Mouse (Mus musculus): ENCODE measurements at regions not wholly inside any gene's neighbourhood (a gene's known extent, or its start where the extent isn't known, plus 50 kb on each side); places are given as distances from the start of the nearest gene placed in this dataset.

DNA sequence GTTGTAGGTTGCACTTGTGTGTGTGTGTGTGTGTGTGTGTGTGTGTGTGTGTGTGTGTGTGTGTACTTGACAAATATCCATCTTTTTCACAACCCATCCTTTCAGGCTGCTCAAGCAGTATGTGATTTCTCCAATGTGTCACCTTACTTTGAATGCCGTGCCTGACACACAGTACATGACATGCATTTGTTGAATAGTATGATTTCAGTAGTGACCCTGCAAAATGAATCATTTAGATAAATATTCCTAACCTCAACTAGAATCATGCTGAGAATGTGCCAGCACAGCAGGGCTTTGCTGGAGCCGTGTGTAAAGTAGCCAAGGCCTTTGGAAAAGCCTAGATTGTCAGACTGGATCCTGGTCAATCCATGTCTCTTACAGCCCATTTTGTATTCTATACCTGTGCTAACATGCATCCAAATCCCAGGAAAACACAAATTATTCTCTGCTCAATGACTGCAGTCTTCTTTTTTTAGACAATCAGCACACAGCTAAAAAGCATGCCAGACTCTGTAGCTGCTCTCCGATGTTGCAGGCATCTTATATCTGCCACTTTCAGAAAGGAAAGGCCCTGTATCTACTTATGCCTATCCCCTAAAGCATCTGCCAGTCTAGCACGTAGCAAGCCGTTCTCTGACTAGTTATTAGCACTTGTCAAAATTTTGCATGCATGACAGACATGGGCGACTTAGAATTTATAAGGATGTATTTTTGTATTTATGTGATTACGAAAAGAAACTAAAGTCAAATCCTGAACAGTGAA, 60.0 kb upstream of the Gpr141 start:
- no peak for DNase-seq

DNA sequence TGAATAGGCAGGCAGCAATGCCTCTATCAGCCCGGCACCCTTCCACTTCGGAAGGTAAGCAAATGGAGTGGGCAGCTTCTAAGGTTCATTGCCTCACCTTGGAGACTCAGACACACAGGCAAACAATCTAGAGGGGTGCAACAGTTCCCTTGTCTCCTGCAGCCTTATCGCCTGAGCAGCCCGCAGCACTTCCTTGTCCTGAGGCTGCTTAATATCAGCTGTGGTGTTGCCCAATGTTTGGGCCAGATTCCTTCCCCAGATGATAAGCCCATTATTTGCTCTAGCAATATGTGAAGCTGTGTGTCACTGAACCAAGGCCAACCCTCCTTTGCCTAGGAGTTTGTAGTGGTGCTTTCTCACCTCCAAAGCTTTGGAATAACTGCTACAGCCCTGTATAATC, 58.8 kb upstream of the Gpr141 start:
- no peak for DNase-seq

DNA sequence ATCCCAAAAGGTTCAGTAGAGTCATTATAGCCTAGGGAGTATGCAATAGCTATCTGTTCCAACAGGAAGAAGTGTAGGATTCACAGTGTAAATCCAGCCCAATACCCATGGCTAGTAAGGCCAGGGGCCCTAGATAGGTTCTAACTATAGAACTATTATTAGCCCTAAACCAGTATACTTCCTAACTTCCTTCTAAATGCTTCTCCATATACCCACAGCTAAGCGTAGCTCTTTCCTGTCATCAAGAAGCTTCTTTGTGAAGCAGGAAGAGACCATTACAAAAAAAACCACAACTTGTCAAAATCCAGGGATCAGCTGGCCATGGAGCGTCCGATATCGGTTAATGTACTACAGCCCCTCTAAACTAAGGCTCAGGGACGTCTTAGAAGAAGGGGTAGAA, 57.7 kb upstream of the Gpr141 start:
- no peak for DNase-seq

GRCm38 (mm10) chr13:19874621-19875249, 50.7 kb upstream of the Gpr141 start:
- no peak for DNase-seq
